Mouse (Mus musculus): ENCODE measurements around the gene Ntrk1.

GRCm38 (mm10) chr3:87783282-87784023 lies 11.5 kb downstream of the Ntrk1 start:
- TF ChIP-seq CTCF (IDR thresholded peaks at IDR 0.05 in 2 of 3, conservative IDR thresholded peaks at IDR 0.05 in 1 of 3; ENCODE audit: control insufficient read depth in 1 of 3, insufficient read depth in 1 of 3, low read depth in 2 of 3, low read length in 3 of 3, poor library complexity in 1 of 3, severe bottlenecking in 1 of 3) (no peak), POLR2A (IDR thresholded peaks at IDR 0.05; ENCODE audit: control insufficient read depth in 1 of 2, insufficient read depth in 1 of 2, low read depth in 1 of 2, low read length in 2 of 2, poor library complexity in 1 of 2) (no peak)
